Mouse (Mus musculus) adrenal gland, postnatal 4 days (tissue): ENCODE measurements at regions not wholly inside any gene's neighbourhood (a gene's known extent, or its start where the extent isn't known, plus 50 kb on each side); places are given as distances from the start of the nearest gene placed in this dataset.

Experiments used
- DNase-seq, 2 experiments: peaks; one replicate each; pipeline ENCODE4 v3.0.0; 2021 to 2022; ENCODE audit warnings: low spot score in 2 of 2, mixed read lengths in 2 of 2

DNA sequence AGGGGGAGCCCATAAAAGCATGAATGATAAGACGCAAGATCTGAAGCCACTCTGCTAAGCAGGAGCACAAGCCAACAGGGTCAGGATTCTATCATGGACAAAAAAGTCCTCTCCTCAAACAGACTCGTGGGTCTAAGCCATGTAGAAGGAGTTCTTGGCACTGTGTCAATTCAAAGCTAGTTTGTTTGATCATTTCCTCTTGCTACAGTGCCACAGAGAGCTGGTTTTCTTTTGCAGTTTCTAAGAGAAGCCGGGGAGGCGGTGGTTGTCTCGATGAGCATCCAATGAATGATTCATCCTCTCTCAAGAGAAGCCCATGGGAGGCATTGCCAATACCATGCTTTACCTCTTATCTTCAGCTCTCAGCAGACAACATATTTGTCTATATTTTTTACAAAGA is 284.6 kb upstream of the Noct start:
- no peak for DNase-seq

DNA sequence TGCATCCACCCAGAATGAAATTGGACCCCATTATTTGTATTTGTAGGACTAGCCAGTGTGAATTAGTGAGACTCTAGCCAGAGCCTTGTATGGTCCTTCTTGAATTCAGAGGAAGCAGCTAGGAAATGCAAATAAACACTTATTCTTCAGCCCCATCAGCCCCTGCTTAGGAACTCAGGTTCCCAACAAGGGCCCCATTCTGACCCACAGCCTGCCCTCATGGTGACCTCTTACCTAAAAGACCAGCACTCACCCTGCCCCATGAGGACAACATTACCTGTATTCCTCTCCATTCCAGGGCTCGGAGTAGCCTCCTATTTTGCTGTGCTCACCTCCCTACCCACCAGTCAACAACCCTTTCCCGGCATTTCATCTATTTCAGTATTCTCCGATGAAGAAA is 283.6 kb upstream of the Noct start:
- no peak for DNase-seq

DNA sequence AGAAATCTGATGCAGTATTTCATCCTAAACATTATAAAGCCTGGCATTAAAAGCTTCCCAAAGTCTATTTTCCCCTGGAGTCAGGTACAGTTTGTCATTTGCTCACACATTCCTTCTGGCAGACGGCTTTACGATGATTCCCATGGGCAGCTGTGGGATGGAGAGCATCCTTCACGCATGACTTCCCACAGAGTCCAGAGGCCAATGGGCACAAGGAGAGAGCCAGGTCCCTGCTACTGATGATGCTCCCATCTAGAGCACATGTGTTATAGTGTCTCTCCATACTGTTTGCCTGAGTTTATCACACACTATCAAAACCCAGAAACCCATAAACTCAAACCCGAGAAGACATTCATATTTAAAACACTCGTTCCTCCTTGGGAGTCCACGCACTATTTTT is 270.8 kb upstream of the Noct start:
- DNase-seq: no peak

GRCm38 (mm10) chr3:50970386-50970785 is 253.9 kb upstream of the Noct start:
- DNase-seq: no peak

GRCm38 (mm10) chr3:50973081-50973480 is 251.2 kb upstream of the Noct start:
- no peak for DNase-seq

GRCm38 (mm10) chr3:50976141-50976780 is 248.0 kb upstream of the Noct start:
- no peak for DNase-seq

DNA sequence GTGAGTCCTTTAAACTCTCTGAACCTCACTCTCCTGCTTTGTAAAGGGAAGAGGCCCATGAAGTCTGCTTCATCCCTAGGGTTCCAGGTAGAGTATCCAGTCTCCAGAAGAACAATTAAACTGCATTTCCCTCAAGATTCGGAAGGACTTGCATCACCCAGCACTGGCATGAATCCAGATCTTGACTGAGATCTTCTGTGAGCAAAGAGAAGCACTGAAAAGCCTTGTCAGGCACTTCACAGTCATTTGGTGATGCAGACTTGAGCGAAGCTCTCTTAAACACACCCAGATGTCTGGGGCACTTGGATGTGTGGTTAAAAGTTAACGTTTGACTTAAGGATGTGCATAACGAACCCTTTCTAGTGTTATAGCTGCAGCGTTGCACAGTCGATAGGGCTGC is 247.4 kb upstream of the Noct start:
- DNase-seq: no peak

DNA sequence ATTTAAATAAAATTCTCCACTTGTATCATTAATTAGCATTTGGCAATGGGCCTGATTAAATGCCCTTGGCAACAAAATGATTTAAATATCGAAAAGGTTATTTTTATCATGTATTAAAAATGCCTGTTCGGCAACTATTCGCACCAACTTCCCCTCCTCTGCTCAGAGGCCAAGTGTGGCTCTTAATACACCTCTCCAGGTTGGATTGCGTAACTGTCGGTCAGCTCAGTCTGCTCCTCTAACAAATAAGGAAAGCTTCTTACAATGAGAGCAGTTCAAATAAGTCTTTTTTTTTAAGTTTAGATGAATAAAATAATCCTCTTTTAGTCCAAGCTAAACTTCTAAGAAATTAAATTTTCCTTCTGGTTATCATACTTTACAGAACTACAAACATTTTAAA is 245.6 kb upstream of the Noct start:
- no peak for DNase-seq

GRCm38 (mm10) chr3:50979592-50979991 is 244.7 kb upstream of the Noct start:
- DNase-seq: no peak

GRCm38 (mm10) chr3:50981751-50982150 is 242.5 kb upstream of the Noct start:
- no peak for DNase-seq

GRCm38 (mm10) chr3:50982649-50983048 is 241.6 kb upstream of the Noct start:
- DNase-seq: no peak

GRCm38 (mm10) chr3:50983126-50983525 is 241.1 kb upstream of the Noct start:
- DNase-seq: no peak

DNA sequence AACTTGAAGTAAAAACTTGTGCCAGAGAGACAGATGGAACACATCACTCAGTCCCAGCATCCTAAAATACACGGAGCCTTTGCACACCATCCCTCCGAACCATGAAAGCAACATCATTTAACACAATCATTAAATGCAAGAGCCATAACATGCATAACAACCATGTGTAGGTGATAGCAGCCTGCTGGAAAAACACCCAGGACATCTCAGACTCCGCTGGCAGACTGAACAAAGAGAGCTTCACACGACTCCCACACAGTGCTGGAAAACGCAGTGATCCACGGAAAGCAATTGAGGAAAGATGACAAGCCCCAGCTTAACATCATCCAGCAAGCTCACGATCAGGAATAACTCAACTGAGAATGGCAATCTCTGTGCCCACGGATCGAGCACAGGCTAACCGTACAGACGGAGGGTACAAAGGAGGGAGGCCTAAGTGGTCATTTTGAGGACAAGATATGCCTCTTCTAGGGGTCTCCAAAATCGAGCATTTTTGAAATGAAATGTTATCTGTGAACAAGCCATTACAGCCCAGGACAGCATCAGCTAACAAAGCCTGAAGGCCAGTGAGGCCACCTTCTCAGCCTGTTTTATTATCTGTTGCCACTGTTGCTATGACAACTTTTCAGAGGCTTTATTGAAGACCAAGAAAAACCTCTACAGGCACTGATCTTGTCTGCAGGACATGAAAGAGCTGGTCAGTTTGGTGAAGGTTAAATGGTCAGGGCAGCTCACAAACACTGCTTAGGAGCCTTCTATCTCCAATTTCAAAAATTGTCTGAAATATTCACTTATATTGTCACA is 240.1 kb upstream of the Noct start:
- no peak for DNase-seq

GRCm38 (mm10) chr3:50987821-50988220 is 236.4 kb upstream of the Noct start:
- DNase-seq: no peak

- DNase-seq: no peak
Observed at GRCm38 (mm10) chr3:50990810-50991209, 233.4 kb upstream of the Noct start.

GRCm38 (mm10) chr3:50992581-50993313 is 231.5 kb upstream of the Noct start:
- DNase-seq: no peak

- DNase-seq: no peak
Observed at GRCm38 (mm10) chr3:50999745-51000144, 224.5 kb upstream of the Noct start.

DNA sequence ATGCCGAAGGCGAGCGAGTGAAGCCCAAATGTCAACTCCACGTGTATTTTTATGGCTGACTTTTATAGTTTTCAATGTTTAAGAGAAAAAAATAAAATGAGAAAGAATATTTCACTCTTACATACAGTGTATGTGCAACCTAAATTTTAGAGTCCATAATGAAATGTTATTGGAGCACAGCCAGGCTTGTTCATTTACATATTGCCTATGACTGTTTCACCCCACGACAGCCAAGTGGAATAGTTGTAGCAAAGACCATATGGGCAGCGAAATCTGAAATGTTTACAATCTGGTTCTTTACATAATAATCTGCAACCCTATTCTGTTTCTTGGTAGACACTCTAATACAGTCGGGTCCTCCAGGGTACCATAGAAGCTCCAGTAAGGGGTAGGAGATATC is 223.3 kb upstream of the Noct start:
- no peak for DNase-seq

DNA sequence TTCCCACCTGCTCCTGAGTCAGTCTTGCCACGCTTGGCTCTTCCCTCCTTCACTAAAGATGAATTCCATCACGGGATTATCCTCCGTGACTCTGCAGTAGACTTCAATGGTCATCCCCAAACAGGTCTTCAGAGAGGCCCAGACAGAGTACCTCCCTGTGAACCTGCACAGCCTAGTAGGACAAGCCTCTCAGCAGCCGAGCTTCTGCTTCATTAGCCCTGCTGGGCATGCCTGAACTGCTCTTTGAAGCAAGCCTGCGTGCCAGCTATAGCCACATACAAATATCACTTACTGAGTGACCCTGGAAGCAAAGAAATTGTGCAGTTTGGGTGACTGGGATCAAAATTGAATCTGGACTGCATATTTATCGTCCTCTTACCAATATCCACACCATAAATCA is 221.6 kb upstream of the Noct start:
- DNase-seq: no peak

GRCm38 (mm10) chr3:51003506-51004170 is 220.6 kb upstream of the Noct start:
- DNase-seq: no peak

DNA sequence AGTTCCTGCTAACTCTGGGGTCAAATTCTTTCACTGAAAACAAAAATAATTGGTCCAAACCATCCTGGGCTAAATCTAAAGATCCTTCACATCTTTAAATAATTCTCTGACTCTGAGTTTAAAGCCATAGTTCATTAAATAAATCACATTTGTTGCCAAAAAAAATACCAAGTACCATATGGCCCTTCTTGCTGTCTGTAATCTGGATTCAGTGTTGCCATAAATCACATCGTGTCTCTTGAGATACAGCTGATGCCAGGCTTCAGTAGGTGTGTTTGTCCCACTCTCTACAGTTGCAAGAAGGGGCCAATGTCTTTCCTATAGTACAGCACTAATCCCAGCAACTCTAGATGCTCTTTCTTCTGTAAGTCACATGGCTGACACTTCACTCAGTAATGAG is 220.0 kb upstream of the Noct start:
- DNase-seq: no peak

- no peak for DNase-seq
Observed at GRCm38 (mm10) chr3:51009098-51009497, 215.1 kb upstream of the Noct start.
